9 mouse cellular contexts compared by ENCODE assay signal in the genomic region with DNA sequence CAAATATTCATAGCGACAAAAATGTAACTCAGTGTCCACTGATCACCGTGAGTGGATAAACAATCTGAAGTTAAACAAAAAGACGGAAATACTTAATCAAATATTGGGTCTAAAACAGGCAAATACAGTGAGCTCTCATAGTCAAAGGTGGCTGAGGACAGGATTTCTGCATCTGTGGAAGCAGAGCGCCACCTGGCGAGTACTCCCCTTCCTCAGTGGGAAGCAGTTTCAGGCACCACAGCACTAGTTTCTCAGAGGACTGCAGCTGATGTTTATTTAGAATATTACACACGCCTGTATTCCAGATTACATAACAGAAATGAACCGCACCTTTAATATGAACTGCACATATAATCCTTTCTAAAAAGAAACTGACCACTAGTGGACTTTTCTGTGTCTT. TPM values are rescaled to one million over a fixed set of nuclear protein-coding genes. Genes with fewer than 3 reads are reported as not detected.
A peak's percentile ranks its signal among the peaks of the same experiment; 100 is the strongest.
DNase-seq lines count a peak whose midpoint lies in the region; ATAC-seq and TF ChIP-seq lines count a peak whose summit lies in the region.
"Had no signal": no experiment of that assay in that cellular context is flagged by ENCODE, and none has a peak within 500 bp of the region (broad histone marks: within the 10 kb centered on the region; RNA-seq: fewer than 3 reads in every experiment).

No protein-coding gene starts in this region.

- no peak for ATAC-seq in hindbrain, embryonic 11.5 days (ENCODE audit: low FRiP score)
- ATAC-seq in hindbrain, embryonic 12.5 days (ENCODE audit: low FRiP score), result no peak
- peak; percentile 42 for ATAC-seq in granulocyte monocyte progenitor cell, adult 5-6 weeks (replicated peaks; ENCODE audit: poor library complexity, severe bottlenecking)
- no peak for ATAC-seq in limb, embryonic 14.5 days (ENCODE audit: low FRiP score, low read depth)

- H3K9me3 ChIP-seq in hindbrain, embryonic 11.5 days (ENCODE audit: control insufficient read depth, low read length), result no peaks in the 10 kb centered on the region
- H3K9me3 ChIP-seq in hindbrain, embryonic 12.5 days (replicated peaks), result no peaks in the 10 kb centered on the region
- H3K9me3 ChIP-seq in CH12.LX (replicated peaks; ENCODE audit: low read length), result no peaks in the 10 kb centered on the region
- H3K9me3 ChIP-seq in limb, embryonic 14.5 days (ENCODE audit: control insufficient read depth, low read length), result no peaks in the 10 kb centered on the region
- H3K9me3 ChIP-seq: limb, embryonic 12.5 days had no signal

- H3K79me2 ChIP-seq in CH12.LX (replicated peaks; ENCODE audit: control insufficient read depth, extremely low read depth, insufficient read depth, poor library complexity, severe bottlenecking), result no peaks in the 10 kb centered on the region

- no peak for TF ChIP-seq EP300 in CH12.LX (IDR thresholded peaks at IDR 0.05; ENCODE audit: low read length)

- H3K9ac ChIP-seq in hindbrain, embryonic 11.5 days (ENCODE audit: low read depth, low read length), result no peak overlapping the region
- H3K9ac ChIP-seq in hindbrain, embryonic 12.5 days, result no peak overlapping the region
- H3K9ac ChIP-seq in CH12.LX (ENCODE audit: insufficient read depth, low read depth), result no peak overlapping the region
- H3K9ac ChIP-seq in limb, embryonic 14.5 days (ENCODE audit: low read depth, low read length, severe bottlenecking), result no peak overlapping the region
- H3K9ac ChIP-seq: limb, embryonic 12.5 days had no signal

- no peak overlapping the region for H3K27ac ChIP-seq in hindbrain, embryonic 11.5 days (ENCODE audit: low read depth, low read length)
- H3K27ac ChIP-seq in hindbrain, embryonic 12.5 days, result no peak overlapping the region
- H3K27ac ChIP-seq in CH12.LX (ENCODE audit: insufficient read depth, low read depth), result no peak overlapping the region
- H3K27ac ChIP-seq in limb, embryonic 14.5 days (replicated peaks; ENCODE audit: low read depth, low read length), result no peak overlapping the region
- H3K27ac ChIP-seq: limb, embryonic 12.5 days had no signal

- H3K27me3 ChIP-seq in hindbrain, embryonic 11.5 days (ENCODE audit: control insufficient read depth, insufficient read depth, low read length), result no peaks in the 10 kb centered on the region
- no peaks in the 10 kb centered on the region for H3K27me3 ChIP-seq in hindbrain, embryonic 12.5 days
- no peaks in the 10 kb centered on the region for H3K27me3 ChIP-seq in CH12.LX (replicated peaks)
- H3K27me3 ChIP-seq in limb, embryonic 14.5 days (ENCODE audit: control insufficient read depth, insufficient read depth, low read length), result no peaks in the 10 kb centered on the region
- H3K27me3 ChIP-seq: limb, embryonic 12.5 days had no signal

- dilution Hi-C loops in CH12.LX (cut with MboI; ENCODE audit: extremely low pct_ligation_motif_present, extremely low pct_unique_long_range_greater_than_20kb, low sequenced_read_pairs), result no loop called here

- peak; percentile 10 to 56; a peak in 2 of 4 replicates for TF ChIP-seq CTCF in CH12.LX (conservative IDR thresholded peaks at IDR 0.05 in 1 of 2, IDR thresholded peaks at IDR 0.05 in 1 of 2; ENCODE audit: low read depth in 2 of 2, low read length in 2 of 2)

- in situ Hi-C loops in CH12.LX (cut with MboI; ENCODE audit: low pct_ligation_motif_present, low pct_unique_long_range_greater_than_20kb, low sequenced_read_pairs), result no loop called here

- no peaks in the 10 kb centered on the region for H3K4me1 ChIP-seq in hindbrain, embryonic 11.5 days (replicated peaks; ENCODE audit: control insufficient read depth, insufficient read depth, low read length)
- H3K4me1 ChIP-seq in hindbrain, embryonic 12.5 days, result no peaks in the 10 kb centered on the region
- no peaks in the 10 kb centered on the region for H3K4me1 ChIP-seq in CH12.LX (ENCODE audit: control insufficient read depth in 1 of 2, insufficient read depth in 2 of 2)
- H3K4me1 ChIP-seq in limb, embryonic 14.5 days (ENCODE audit: control insufficient read depth, insufficient read depth, low read length), result peaks cover 5% of the 10 kb centered on the region; the same call in 1 of the 2 replicates

- DNase-seq in hindbrain, embryonic 11.5 days (ENCODE audit: low spot score), result peak; percentile 69
- peak; percentile 27 for DNase-seq in CH12.LX (ENCODE audit: extremely low read depth)
- DNase-seq in adrenal gland, postnatal 25 days, result peak; percentile 58
- peak; percentile 75 for DNase-seq in limb, embryonic 14.5 days (ENCODE audit: low spot score)
- peak; percentile 73 for DNase-seq in retina, embryonic 14.5 days (ENCODE audit: low spot score)
- no peak for DNase-seq in spleen, postnatal 36 days (ENCODE audit: low spot score in 2 of 2)

- no peak for TF ChIP-seq POLR2A in CH12.LX (IDR thresholded peaks at IDR 0.05; ENCODE audit: low read depth, low read length)
- TF ChIP-seq POLR2A in limb, embryonic 14.5 days (IDR thresholded peaks at IDR 0.05; ENCODE audit: borderline replicate concordance, extremely low read depth, insufficient read depth, insufficient read length), result no peak

- no peak overlapping the region for H3K4me2 ChIP-seq in hindbrain, embryonic 11.5 days (replicated peaks; ENCODE audit: low read depth, low read length)
- no peak overlapping the region for H3K4me2 ChIP-seq in hindbrain, embryonic 12.5 days (replicated peaks)
- H3K4me2 ChIP-seq in CH12.LX (ENCODE audit: insufficient read depth, low read depth, poor library complexity, severe bottlenecking), result no peak overlapping the region
- H3K4me2 ChIP-seq in limb, embryonic 14.5 days (replicated peaks; ENCODE audit: low read depth, low read length, severe bottlenecking), result no peak overlapping the region
- H3K4me2 ChIP-seq: limb, embryonic 12.5 days had no signal

- WGBS in hindbrain, embryonic 11.5 days, result 82% methylated on average over 7 of the region's 7 CpGs
- WGBS in hindbrain, embryonic 12.5 days, result 80% methylated on average over 7 of the region's 7 CpGs
- WGBS in limb, embryonic 14.5 days, result 69% methylated on average over 7 of the region's 7 CpGs

- TF ChIP-seq RAD21 in CH12.LX (IDR thresholded peaks at IDR 0.05; ENCODE audit: low read depth, low read length), result peak; percentile 43

- H3K4me3 ChIP-seq in hindbrain, embryonic 11.5 days (ENCODE audit: low read depth, low read length), result no peak overlapping the region
- H3K4me3 ChIP-seq in hindbrain, embryonic 12.5 days, result no peak overlapping the region
- no peak overlapping the region for H3K4me3 ChIP-seq in CH12.LX (replicated peaks in 1 of 3; ENCODE audit: low read depth in 2 of 3, low read length in 2 of 3, poor library complexity in 1 of 3)
- H3K4me3 ChIP-seq in limb, embryonic 14.5 days (replicated peaks; ENCODE audit: low read length), result no peak overlapping the region
- H3K4me3 ChIP-seq: limb, embryonic 12.5 days had no signal

- no peaks in the 10 kb centered on the region for H3K36me3 ChIP-seq in hindbrain, embryonic 11.5 days (ENCODE audit: control insufficient read depth, insufficient read depth, low read length)
- peaks cover 42% of the 10 kb centered on the region for H3K36me3 ChIP-seq in hindbrain, embryonic 12.5 days
- H3K36me3 ChIP-seq in CH12.LX (replicated peaks in 1 of 2; ENCODE audit: control insufficient read depth in 1 of 2, insufficient read depth in 1 of 2, low read length in 1 of 2), result peaks cover 64 to 87% of the 10 kb centered on the region in 2 experiments
- peaks cover 41% of the 10 kb centered on the region for H3K36me3 ChIP-seq in limb, embryonic 14.5 days (ENCODE audit: control insufficient read depth, insufficient read depth, low read length)

TF ChIP-seq in CH12.LX, 34 proteins besides CTCF, POLR2A, EP300 and RAD21:
- peak; percentile 33 for TF ChIP-seq SMC3 (IDR thresholded peaks at IDR 0.05; ENCODE audit: low read depth, low read length)
- no peak for TF ChIP-seq MEF2A (IDR thresholded peaks at IDR 0.05; ENCODE audit: borderline replicate concordance, low read depth, low read length)
- no peak for TF ChIP-seq RCOR1 (conservative IDR thresholded peaks at IDR 0.05; ENCODE audit: low read depth, low read length)
TF ChIP-seq in CH12.LX: peak in this region for 1.

RNA-seq across cellular contexts. Expression of gene Cep152, which starts 20.3 kb away (rescaled TPM):
- 7.6 and 9.9 TPM in 2 replicates for polyA plus RNA-seq in hindbrain, embryonic 11.5 days (2014; fragmentation: Nextera tagmentation; extraction: Ambion mirVana)
- 6.7 and 7.5 TPM in 2 replicates for polyA plus RNA-seq in hindbrain, embryonic 12.5 days (2016; fragmentation: Nextera tagmentation; extraction: Ambion mirVana)
- 8.9 and 10.2 TPM in 2 replicates for total RNA-seq in CH12.LX (2012; rRNA removed)
- 7.4 and 7.7 TPM in 2 replicates for total RNA-seq in CH12.LX (2014; rRNA removed)
- 8.4 and 8.8 TPM in 2 replicates for polyA plus RNA-seq in CH12.LX (2012; ENCODE audit: insufficient read length, low read depth)
- 5.1 TPM in 2 replicates for total RNA-seq in adrenal gland, postnatal 25 days (2021)
- total RNA-seq in granulocyte monocyte progenitor cell, adult 5-6 weeks (2014; fragmentation: Nextera tagmentation), result 8.2 and 10.9 TPM in 2 replicates
- 21.1 and 21.6 TPM in 2 replicates for total RNA-seq in granulocyte monocyte progenitor cell, adult 5-6 weeks (2017)
- 5.3 and 6.9 TPM in 2 replicates for polyA plus RNA-seq in limb, embryonic 14.5 days (2012; rRNA removed)
- 5.3 and 6.2 TPM in 2 replicates for polyA plus RNA-seq in limb, embryonic 14.5 days (2014; fragmentation: Nextera tagmentation; extraction: Ambion mirVana)

Comparison
In these comparisons a context has a peak if more than half of its experiments do, and no peak if none do; other contexts are left out.
1. DNase-seq: peak in hindbrain, embryonic 11.5 days (single experiment), CH12.LX (single experiment), adrenal gland, postnatal 25 days (single experiment), limb, embryonic 14.5 days (single experiment) and retina, embryonic 14.5 days (single experiment); none in spleen, postnatal 36 days (0 of 2).